Mouse (Mus musculus): Measurements from ENCODE around the gene Prom2. TPM values are rescaled to one million over a fixed set of nuclear protein-coding genes. Genes with fewer than 3 reads are reported as not detected.

The Prom2 gene
- total and polyA plus RNA-seq, 2 experiments = 5.9 TPM; not detected in 1

DNA sequence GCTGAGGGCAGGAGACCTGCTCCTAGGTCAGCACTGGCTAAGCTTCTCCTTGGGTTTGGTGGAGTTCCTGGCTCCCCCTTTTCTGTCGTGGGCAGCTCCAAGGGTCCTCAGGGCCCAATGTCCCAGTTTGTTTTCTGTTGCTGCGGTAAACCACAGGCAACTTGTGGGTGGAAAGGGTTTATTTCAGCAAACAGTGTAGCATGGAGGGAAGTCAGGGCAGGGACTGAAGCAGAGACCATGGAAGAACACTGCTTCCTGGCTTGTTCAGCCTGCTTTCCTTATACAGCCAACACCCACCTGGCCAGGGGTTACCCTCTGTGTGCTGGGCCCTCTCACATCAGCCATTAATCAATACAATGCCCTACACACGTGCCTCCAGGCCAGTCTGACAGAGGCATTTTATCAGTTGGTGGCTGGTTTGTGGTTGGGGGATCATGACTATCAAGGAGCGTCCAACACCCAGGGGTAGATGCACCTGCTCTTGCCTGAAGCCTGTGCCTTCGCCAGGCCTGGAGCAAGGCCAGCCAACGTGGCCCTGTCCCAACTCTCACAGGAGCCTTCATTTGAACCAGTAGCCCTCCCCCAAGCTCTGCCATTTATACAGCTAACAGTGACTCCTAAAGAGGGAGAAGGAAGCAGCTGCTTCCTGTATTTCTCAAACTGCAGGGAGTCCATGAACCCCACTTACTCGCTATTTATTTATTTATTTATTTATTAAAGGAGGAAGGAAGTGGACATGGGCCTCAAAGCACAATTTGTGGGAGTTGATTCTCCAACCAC is 17.1 kb downstream of the Prom2 start:
- Histone ChIP-seq H3K27me3 (ENCODE audit: control insufficient read depth, insufficient read depth, low read length) (no peaks in the 10 kb centered on the region), H3K36me3 (ENCODE audit: control insufficient read depth, insufficient read depth, low read length) (no peaks in the 10 kb centered on the region), H3K27ac (replicated peaks; ENCODE audit: insufficient read depth, low read depth, low read length) (no peak overlapping the region), H3K4me1 (ENCODE audit: control insufficient read depth, insufficient read depth, low read length) (no peaks in the 10 kb centered on the region), H3K4me3 (ENCODE audit: insufficient read depth, low read depth, low read length) (no peak overlapping the region), H3K9ac (ENCODE audit: low read depth, low read length) (no peak overlapping the region), H3K79me2 (ENCODE audit: control insufficient read depth, insufficient read depth, low read length) (no peaks in the 10 kb centered on the region)
- peak; percentile 20 for DNase-seq (ENCODE audit: extremely low read depth, low read depth, low spot score)
- no peak for TF ChIP-seq POLR2A (IDR thresholded peaks at IDR 0.05; ENCODE audit: extremely low read depth, insufficient read depth, low read length)
- no peak for TF ChIP-seq CTCF (IDR thresholded peaks at IDR 0.05; ENCODE audit: low read depth, low read length)
- WGBS = 51% methylated on average over 7 of the region's 7 CpGs

DNA sequence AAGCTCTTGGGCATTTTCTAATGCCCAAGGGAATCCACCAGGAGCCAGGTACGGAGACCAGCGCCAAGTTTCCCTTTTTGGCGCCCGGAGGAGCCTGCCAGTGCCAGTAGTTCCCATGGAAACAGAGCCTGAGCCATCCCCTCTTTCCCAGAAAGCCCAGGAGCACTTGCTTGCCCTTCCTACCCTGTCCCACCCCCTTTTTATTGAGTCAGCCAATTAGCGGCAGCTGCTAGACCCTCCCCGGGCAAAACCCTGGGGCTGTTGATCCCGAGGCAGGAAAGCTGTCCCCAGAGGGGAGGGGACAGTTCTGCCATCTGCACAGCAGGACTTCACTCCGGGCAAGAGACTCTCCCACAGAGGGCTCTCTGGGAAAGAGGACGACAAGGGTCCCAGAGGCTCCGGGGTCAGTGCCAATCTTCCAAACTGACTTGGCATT is 19.2 kb downstream of the Prom2 start, which contains the start of gene Kcnip3:
Gene Kcnip3, minus strand, starts transcription at position 89 of the 436 bp plus-strand sequence.
- no peak for TF ChIP-seq CTCF (IDR thresholded peaks at IDR 0.05; ENCODE audit: low read depth, low read length)
- no peaks in the 10 kb centered on the region for H3K79me2 ChIP-seq (ENCODE audit: control insufficient read depth, insufficient read depth, low read length)
- 13% methylated on average over 10 of the region's 10 CpGs for WGBS
- H3K9ac ChIP-seq (ENCODE audit: low read depth, low read length) = no peak within 1 kb of the TSS
- H3K27me3 ChIP-seq (ENCODE audit: control insufficient read depth, insufficient read depth, low read length) = no peaks in the 10 kb centered on the region
- no peaks in the 10 kb centered on the region for H3K4me1 ChIP-seq (ENCODE audit: control insufficient read depth, insufficient read depth, low read length)
- peak within 1 kb of the TSS; percentile 15 for H3K4me3 ChIP-seq (ENCODE audit: insufficient read depth, low read depth, low read length)
- DNase-seq (ENCODE audit: extremely low read depth, low read depth, low spot score) = peak; percentile 17
- H3K27ac ChIP-seq (replicated peaks; ENCODE audit: insufficient read depth, low read depth, low read length) = no peak within 1 kb of the TSS
- H3K36me3 ChIP-seq (ENCODE audit: control insufficient read depth, insufficient read depth, low read length) = no peaks in the 10 kb centered on the region

DNA sequence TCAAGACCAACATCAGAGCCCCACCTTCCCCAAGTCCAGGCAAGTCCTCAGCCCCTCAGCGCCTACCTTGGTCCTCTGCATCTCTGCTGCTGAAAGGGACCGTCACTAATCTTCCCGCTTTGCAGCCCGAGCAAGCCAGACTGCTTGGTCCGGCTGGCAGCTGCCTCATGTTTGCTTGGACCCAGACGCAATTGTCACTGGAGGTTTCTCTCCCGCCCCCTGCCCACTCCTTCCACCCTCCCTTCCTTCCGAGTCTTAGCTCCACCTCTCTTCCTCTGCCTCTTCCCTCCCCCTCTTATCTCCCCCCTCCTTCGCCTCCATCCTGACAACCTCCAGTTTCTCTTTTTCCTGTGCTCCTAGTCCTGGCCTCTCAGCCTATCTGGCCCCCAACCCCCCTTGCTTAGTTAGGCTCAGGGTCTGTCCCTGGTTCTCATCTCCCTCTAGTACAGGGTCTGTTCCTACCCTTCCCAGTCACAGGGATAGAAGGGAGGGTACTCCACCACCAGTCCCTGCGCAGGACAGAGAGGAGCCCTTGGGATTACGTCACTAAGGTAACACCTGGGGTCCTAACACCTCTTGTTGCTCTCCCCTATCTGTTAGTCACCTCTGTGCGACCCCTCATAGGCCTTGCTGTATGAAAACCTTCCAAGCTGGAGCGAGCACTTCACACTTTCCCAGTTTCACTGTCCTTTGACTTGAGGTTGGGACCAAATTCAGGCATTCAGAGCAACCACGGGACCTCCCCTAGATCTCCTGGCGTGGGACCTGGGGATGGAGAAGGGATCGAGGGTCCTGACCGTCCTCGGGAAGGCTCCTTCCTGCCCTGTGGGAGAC is 19.9 kb downstream of the Prom2 start:
- H3K79me2 ChIP-seq (ENCODE audit: control insufficient read depth, insufficient read depth, low read length) = no peaks in the 10 kb centered on the region

DNA sequence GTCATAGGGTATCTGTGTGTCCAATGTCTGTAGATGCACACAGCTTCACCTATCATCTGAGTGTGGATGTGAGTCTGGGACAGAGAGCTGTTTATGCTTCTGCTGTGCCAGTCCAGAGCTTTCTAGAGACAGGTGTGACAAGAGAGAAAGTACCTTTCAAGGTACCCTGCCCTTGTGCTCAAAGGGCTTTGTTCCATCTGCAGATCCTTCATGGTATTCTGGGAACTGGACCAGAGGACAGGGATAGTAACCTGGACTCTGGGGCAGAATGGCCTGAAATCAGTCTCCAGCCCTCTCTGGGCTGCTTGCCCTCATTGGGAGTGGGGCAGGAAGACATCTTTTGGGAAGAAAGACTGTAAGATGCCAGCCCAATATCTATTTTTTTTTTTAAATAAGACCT is 21.1 kb downstream of the Prom2 start:
- Histone ChIP-seq H3K27ac (replicated peaks; ENCODE audit: insufficient read depth, low read depth, low read length) (no peak overlapping the region), H3K4me1 (ENCODE audit: control insufficient read depth, insufficient read depth, low read length) (no peaks in the 10 kb centered on the region), H3K36me3 (ENCODE audit: control insufficient read depth, insufficient read depth, low read length) (no peaks in the 10 kb centered on the region), H3K4me3 (ENCODE audit: insufficient read depth, low read depth, low read length) (no peak overlapping the region), H3K79me2 (ENCODE audit: control insufficient read depth, insufficient read depth, low read length) (no peaks in the 10 kb centered on the region), H3K27me3 (ENCODE audit: control insufficient read depth, insufficient read depth, low read length) (no peaks in the 10 kb centered on the region), H3K9ac (ENCODE audit: low read depth, low read length) (no peak overlapping the region)
- no peak for DNase-seq (ENCODE audit: extremely low read depth, low read depth, low spot score)
- no peak for TF ChIP-seq POLR2A (IDR thresholded peaks at IDR 0.05; ENCODE audit: extremely low read depth, insufficient read depth, low read length)
- no peak for TF ChIP-seq CTCF (IDR thresholded peaks at IDR 0.05; ENCODE audit: low read depth, low read length)

More for the DNA sequence above, 19.9 kb downstream of the Prom2 start:
- H3K36me3 ChIP-seq (ENCODE audit: control insufficient read depth, insufficient read depth, low read length) = no peaks in the 10 kb centered on the region
- no peak overlapping the region for H3K27ac ChIP-seq (replicated peaks; ENCODE audit: insufficient read depth, low read depth, low read length)
- no peak overlapping the region for H3K9ac ChIP-seq (ENCODE audit: low read depth, low read length)
- H3K27me3 ChIP-seq (ENCODE audit: control insufficient read depth, insufficient read depth, low read length) = no peaks in the 10 kb centered on the region
- no peaks in the 10 kb centered on the region for H3K4me1 ChIP-seq (ENCODE audit: control insufficient read depth, insufficient read depth, low read length)
- TF ChIP-seq POLR2A (IDR thresholded peaks at IDR 0.05; ENCODE audit: extremely low read depth, insufficient read depth, low read length) (no peak), CTCF (IDR thresholded peaks at IDR 0.05; ENCODE audit: low read depth, low read length) (no peak)
- H3K4me3 ChIP-seq (ENCODE audit: insufficient read depth, low read depth, low read length) = peak overlapping the region; percentile 15
- 9% methylated on average over 18 of the region's 18 CpGs for WGBS
- DNase-seq (ENCODE audit: extremely low read depth, low read depth, low spot score) = no peak

DNA sequence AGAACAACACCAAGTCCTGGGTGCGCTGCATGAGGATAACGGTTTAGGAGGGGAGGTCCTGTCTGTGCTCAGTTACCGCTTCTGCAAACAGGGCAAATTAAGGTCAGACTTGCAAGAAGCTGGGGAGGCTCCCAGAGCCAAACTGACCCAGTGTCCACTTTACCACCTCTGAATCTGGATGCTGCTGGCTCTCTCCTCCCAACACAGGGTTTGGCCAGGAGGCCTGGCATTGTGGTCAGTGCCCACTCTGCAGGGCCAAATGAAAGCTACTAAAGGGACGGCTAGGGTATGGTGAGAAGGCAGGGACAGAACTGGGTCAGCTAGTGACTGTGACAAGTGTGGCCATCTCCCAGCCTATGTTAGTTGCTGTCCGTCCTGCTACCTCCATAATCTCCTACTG is 22.0 kb downstream of the Prom2 start:
- TF ChIP-seq POLR2A (IDR thresholded peaks at IDR 0.05; ENCODE audit: extremely low read depth, insufficient read depth, low read length) (no peak), CTCF (IDR thresholded peaks at IDR 0.05; ENCODE audit: low read depth, low read length) (no peak)
- no peaks in the 10 kb centered on the region for H3K79me2 ChIP-seq (ENCODE audit: control insufficient read depth, insufficient read depth, low read length)
- no peaks in the 10 kb centered on the region for H3K36me3 ChIP-seq (ENCODE audit: control insufficient read depth, insufficient read depth, low read length)
- no peaks in the 10 kb centered on the region for H3K27me3 ChIP-seq (ENCODE audit: control insufficient read depth, insufficient read depth, low read length)
- no peak overlapping the region for H3K4me3 ChIP-seq (ENCODE audit: insufficient read depth, low read depth, low read length)
- H3K9ac ChIP-seq (ENCODE audit: low read depth, low read length) = no peak overlapping the region
- H3K27ac ChIP-seq (replicated peaks; ENCODE audit: insufficient read depth, low read depth, low read length) = no peak overlapping the region
- DNase-seq (ENCODE audit: extremely low read depth, low read depth, low spot score) = no peak
- 73% methylated on average over 5 of the region's 5 CpGs for WGBS
- H3K4me1 ChIP-seq (ENCODE audit: control insufficient read depth, insufficient read depth, low read length) = no peaks in the 10 kb centered on the region
